Mouse (Mus musculus): ENCODE data around the gene 3110009E18Rik.
A peak's percentile ranks its signal among the peaks of the same experiment; 100 is the strongest.

3110009E18Rik gene

DNA sequence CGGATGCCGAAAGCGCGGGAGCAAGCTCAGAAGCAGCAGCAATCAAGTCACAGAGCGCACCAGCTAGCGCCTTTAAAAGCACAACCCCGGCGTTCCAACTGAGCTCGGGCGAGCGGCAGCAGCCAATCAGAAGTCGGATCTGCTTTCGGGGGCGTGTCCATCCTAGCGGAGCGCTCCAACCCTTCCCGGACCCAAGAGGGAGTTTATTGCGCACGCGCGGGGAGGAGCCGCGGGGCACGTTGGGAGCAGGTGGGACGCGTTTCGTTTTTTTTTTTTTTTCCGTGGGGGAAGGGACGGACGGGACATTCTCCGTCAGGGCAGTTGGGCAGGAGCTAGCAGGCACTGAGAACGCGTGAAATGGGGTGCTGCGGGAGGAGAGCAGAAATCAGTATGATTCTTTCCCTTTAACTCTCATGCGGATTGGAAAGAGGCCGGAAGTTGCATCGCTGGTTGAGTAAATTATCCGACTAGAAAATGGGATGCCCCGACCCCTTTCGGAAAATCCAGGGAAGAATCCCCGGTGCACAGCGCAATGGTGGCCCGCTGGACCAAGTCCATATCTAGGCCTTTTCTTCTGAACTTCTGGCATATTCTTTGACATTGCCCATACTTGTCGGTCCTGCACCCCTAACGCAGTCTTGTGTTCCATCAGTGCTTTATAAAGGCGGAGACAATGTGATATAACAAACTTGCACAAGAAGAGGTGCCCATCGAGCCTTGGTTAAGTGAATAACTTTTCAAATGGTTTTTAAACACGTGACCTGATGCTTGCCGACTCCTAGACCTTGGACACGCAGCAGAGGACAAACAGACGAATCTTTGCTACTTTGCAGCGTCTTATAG lies at the start of gene 3110009E18Rik, which contains the start of gene Dbi:
TSS of gene 3110009E18Rik (plus strand) at position 219 of the 843 bp plus-strand sequence.
TSS of gene Dbi (minus strand) at position 110 of the 843 bp plus-strand sequence.
- DNase-seq (ENCODE audit: low read depth, low spot score): peak; percentile 99

DNA sequence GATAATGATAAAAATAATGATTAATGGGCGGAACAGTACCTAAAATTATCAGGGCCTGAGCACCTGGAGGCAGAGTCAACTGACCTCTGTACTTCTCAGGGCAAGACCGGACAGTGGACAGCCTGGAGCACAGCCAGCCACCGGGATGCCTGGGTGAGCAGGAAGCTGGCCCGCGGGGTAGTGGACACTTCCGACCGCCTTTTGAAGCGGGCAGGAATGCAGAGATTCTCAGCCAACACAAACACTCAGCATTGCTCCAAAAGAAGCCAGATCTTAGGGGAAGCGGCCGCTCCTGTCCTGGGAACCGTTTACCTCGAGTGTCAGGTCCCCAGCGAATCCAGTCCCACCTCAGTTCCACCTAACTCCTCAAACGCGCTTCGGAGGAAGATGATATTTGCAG lies 48.1 kb upstream of the 3110009E18Rik start:
- DNase-seq (ENCODE audit: low read depth, low spot score): no peak

DNA sequence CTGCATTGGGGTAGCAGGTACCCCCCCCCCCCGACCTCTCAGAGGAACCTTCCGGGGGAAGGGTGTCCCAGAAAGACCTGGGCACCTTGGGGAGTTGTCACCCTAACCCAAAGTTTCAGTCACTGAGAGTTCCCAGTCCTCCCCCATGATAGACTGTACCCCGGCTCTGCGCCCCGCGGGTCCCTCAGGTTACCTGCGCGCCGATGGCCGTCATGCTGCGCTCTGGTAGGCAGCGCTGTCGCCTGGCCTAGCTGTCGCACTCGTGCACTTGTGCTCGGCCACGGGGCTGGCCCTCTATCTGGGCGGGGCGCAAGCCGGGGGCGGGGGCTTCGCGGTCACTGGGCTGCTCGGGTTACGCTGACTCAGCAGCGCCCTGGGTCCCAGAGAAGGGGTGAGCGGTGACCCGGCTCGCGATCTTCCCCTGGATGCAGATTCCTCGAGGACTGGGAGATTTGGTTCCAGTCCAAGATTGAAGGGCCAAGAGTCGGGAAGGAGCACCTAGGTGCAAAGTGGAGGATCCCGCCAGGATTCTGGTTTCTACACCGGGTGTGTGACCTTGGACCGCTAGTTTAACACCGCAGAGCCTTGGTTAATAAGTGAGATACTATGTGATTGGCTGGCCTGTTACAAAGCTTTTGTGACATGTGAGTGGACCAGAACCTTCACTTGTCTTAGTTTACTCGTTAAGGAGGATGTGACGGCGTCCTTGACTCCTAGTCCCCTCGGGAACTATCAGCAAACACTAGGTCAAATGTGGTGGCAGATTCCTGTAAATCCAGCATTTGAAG lies 47.3 kb upstream of the 3110009E18Rik start, which contains the start of gene Tmem37:
TSS of gene Tmem37 (minus strand) at position 556 of the 788 bp plus-strand sequence.
- DNase-seq (ENCODE audit: low read depth, low spot score): peak; percentile 54

DNA sequence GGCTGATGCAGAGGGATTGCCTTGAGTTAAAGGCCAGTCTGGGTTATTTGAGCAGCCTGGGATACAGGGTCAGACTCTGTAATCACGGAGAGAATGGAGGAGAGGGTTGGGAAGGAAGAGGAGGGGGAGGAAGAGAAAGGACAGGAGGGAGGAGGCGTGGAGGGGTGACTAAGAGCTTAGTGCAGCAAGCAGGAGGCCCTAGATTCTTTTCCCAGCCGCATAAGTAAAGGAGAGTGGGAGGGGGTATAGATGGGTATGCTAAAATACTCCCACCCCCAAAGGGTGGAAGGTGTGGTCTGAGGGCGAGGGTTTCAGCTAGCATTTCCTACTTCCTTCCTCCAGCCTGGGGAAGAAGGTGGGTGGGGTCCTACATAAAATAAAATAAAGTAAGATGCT lies 46.7 kb upstream of the 3110009E18Rik start:
- DNase-seq (ENCODE audit: low read depth, low spot score): no peak

DNA sequence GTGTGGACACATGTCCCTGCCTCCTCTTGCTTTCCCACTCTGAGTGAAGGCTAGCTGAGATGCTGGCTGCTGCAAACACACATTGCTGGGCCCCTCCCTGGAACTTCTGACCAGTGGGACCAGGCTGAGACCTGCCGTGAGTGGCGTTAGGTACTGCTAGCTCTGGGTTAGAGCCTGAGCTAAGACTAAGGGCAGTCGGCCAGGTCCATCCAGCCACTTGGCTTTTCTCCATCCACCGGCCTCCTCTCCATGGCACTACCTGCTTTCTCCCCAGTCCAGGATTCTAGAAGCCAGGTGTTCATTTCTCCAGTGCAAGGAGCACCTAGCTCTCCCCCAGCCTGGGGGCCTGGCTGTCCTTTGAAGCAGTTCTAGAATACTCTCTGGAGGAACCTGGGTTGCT lies 46.1 kb upstream of the 3110009E18Rik start:
- no peak for DNase-seq (ENCODE audit: low read depth, low spot score)

DNA sequence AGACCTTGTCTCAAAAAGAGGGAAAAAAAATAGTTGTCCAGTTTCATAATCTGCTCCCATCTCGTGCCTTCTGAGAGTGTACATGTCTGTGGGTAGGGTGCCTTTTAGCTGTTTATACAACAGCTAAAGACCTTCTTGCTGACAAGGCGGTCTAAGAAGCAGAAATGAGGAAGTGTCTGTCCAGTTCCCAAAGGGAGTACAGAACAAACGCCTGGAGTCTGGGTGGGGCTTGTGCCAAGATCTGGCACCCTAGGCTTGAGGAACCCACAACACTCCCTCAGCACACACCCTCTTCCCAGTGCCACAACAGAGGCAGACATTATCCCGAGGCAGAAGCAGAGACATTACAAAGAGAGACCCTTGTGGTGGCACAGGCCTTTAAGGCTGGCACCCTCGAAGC lies 45.5 kb upstream of the 3110009E18Rik start:
- peak; percentile 48 for DNase-seq (ENCODE audit: low read depth, low spot score)

DNA sequence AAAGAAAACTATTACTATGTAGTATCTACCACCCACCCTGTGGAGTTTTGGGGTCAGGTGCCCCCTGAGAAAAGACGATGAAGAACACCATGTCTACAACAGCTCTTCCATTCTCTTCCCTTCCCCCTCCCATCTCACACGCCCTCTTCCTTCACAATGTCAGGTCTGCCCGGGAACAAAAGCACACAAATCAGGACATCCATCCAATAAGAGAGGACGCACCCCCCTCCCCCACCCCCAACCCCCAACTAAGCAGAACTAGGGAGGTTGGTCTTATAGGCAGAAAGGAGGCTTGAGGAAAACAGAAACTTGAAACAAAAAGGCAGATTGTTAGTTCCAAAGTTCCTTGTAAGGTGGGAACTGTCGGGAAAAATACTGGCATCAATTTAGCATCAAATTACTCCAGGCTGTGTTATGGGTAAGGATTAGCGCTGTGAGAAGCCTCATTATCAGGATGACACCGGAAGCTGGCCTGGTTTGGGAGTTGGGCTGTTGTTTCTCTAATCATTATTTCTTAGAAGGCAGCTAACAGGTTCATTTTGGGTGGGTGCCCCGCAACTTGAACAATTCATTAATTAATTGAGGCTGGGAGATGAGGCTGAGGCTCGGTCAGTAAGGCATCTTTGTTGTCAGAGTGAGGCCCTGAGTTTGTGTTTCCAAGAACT lies 43.1 kb upstream of the 3110009E18Rik start:
- DNase-seq (ENCODE audit: low read depth, low spot score): no peak

DNA sequence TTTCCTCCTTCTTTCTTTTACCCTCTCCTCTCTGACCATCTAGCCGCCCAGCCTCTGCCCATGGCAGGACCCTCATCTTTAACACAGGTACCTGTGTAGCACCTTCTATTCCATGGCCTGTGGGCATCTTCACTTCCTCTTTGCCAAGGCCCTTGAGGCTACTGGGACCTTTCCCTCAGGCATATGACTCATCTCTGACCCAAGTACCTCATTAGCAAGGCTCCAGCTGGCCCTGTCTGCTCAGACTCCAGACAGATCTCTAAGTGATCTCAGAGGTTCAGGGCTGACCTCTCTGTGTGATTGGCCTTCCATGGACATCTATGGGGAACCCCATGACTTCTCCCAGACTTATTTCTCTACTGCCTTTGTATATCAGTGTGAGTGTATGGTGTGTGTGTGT lies 40.4 kb upstream of the 3110009E18Rik start:
- no peak for DNase-seq (ENCODE audit: low read depth, low spot score)

DNA sequence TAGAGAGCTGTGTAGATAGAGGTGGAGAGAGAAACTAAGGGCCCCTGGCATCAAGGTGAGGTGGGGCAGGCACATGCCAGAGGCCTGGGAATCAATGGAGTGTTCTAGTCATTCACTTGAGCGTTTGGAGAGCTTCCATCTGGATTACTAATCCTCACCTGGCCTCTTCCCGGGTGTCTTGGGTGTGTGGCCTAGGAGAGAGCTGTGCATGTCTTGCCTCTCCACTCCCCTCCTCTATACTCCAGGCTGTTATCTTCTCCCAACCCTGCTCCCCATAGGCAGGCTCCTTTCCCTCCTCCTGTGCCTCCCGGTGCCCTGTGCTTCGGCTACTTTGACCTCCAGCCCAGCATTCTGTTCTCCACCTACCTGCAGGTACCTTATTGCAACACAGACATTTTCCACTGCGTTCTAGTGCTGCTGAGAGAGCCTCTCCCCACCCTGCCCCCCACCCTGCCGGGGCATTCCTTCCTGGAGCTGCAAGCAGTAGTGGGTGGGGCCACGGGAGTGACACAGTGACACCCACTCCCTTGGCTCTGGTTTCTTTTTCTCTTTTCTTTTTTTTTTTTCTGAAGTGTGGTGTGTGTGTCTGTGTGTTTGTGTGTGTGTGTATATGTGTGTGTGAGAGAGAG lies 37.9 kb upstream of the 3110009E18Rik start:
- DNase-seq (ENCODE audit: low read depth, low spot score): no peak

DNA sequence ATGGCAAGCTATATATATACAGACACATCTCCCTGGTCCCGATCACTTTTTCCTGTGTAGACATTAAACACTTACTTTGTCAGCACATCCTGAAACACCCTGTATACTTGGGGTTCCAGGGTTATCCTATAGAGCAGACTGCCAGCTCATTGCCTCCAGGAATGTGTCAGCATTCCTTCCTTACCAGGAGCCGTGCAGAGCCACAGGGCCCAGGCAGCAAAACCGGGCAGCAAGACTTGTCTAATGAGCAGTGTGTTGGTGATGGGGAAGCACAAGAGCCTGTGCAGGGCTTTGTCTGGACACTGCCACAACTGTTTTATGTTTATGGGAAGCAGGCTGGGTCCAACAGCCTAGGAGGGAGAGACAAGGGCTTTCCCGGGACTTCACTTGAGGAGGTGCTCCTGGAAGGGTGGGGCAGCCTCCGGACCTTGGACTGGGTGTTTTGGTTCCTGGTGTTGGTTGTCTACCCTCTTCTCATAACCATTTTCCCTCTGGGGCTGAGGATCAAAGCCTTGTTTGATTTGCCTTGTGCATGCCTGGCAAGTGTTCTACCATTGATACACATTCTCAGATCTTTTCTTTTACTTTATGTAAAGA lies 37.0 kb upstream of the 3110009E18Rik start:
- no peak for DNase-seq (ENCODE audit: low read depth, low spot score)

DNA sequence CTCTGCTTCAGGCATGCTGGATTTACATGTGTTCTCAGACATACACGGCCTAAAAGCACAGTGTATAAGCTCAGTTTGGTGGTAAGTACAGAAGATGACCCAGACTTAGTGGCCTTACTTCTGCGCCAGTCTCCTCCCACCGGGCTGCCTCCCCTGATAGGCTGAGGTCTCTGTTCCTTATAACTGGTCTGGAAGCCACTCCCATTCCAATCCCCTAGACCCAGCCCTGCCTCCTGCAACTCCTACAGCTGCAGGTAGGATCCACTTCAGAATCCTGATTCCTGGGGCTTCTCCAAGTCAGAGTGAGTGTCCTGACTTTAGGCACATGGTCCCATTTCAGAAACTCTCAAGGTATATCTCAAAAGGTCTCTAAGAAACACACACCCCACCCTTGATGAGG lies 35.3 kb upstream of the 3110009E18Rik start:
- DNase-seq (ENCODE audit: low read depth, low spot score): no peak

DNA sequence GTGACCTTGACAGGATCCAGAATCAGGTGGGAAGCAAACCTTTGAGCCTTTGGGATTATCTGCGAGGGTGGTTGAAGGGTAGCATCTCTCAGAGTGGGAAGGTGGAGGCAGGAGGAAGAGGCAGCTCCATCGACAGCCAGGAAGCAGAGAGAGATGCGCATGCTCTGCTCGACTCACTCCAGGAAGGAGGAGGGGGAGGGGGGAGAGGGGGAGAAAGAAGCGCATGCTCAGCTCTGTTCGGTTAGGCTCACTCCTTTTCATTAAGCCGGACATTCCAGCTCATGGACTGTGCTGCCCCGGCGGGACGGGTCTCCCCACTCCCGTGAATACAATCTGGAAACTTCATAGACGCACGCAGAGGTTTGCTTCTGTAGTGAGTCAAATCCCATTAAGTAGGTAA lies 34.3 kb upstream of the 3110009E18Rik start:
- DNase-seq (ENCODE audit: low read depth, low spot score): no peak

DNA sequence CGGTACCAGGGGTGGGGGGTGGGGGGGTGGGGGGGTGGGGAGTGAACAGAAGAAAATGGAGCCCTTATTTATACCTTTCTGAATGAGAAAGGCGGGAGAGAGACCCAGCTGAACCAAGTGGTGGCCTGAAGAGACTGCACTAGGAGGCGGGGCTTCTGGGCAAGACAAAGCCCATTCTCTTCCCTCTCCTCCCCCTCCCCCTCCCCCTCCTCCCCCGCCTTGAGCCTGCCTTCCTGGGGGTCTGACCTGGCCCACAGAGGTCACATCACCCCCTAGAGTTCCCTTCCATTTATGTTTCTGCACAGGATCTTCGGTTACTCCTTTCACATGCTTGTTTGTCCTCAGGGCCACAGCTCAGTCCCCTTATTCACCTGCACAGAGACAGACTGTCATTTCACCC lies 31.8 kb upstream of the 3110009E18Rik start:
- no peak for DNase-seq (ENCODE audit: low read depth, low spot score)

DNA sequence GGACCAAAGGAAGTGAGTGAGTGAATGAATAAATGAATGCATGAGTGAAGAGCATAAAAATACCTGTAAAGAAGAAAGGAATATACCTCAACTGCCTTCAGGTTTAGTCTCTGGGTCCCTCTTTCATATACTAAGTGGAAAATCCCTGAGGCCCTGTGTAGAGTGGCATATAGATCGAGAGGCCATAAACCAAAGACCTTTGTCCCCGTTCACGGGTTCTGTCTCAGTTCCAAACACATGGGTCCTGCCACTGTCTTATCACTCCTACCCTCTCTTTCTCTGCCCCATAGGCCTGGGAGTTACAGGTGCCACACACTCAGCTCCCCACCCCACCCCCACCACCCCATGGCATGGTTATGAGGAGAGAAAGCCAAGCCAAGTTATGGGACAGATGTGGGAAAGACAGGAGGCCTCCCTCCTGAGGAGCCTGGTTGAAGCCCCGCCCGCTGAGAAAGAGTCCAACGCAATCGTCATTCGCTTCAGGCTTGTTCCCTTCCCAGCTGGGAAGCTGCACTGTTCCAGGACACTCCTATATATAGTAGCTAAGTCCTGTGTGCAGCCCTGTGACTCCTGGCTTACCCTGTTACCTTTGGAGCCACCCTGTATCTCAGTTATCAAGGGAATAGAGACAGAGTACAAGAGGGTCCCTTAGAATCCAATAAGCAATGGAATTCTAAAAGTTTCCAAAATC lies 30.0 kb upstream of the 3110009E18Rik start:
- peak; percentile 57 for DNase-seq (ENCODE audit: low read depth, low spot score)

DNA sequence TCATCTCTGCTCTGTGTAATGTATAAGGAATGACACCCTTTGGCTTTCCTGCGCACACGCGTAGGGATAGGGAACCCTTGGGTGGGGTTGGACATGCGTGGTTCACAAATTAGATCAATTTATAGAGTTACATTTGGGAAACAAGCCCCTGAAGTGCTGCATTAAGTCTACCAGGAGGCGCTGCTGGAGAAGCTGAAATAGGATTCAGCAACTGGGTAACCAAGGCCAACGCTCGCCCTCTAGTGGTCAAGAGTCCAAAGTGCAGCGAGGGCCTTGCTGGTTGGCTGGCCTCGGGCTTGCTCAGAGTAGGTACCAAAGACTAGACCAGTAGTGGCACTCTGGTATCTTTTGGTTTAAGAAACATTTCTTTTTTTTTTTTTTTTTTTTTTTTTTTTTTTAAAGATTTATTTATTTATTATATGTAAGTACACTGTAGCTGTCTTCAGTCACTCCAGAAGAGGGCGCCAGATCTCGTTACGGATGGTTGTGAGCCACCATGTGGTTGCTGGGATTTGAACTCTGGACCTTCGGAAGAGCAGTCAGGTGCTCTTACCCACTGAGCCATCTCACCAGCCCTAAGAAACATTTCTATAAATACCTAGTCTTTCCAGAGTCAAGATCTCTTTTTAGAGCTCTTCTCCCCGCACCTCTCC lies 27.4 kb upstream of the 3110009E18Rik start:
- peak; percentile 81 for DNase-seq (ENCODE audit: low read depth, low spot score)

DNA sequence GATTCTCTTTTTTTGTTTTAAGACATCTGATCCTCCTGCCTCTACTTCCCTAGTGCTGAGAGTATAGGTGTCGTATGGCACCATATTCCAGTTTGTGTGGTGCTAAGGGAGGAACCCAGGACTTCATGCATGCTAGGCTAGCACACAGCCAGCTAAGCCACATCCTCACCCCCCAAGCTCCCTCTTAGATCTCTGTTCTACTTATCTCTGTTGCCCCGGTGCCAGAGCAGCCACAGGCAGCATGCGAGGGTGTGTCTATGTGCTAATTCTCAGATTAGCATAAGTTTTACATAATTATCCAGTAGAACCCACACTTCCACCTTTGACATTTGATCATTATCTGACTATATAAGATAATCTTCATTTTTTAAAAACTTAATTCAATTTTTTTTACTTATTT lies 26.1 kb upstream of the 3110009E18Rik start:
- no peak for DNase-seq (ENCODE audit: low read depth, low spot score)

DNA sequence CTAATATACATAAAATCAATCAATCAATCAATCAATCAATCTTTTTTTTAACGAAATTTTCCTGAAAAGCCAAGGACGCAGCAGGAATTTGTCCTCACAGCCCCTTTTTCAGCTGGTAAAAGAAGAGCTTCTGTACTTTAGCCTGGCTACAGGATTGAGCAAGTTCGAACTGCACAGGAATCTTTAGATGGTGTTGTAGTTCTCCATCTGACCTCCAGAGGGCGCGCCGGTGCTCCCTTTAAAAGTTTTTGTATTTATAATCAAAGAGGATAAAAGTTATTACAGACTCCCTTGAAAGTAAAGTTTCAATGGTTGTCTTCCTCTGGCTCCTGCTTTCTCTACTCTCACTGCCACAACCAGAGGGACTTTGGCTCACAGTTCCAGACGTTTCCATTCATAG lies 22.7 kb upstream of the 3110009E18Rik start:
- peak; percentile 46 for DNase-seq (ENCODE audit: low read depth, low spot score)

DNA sequence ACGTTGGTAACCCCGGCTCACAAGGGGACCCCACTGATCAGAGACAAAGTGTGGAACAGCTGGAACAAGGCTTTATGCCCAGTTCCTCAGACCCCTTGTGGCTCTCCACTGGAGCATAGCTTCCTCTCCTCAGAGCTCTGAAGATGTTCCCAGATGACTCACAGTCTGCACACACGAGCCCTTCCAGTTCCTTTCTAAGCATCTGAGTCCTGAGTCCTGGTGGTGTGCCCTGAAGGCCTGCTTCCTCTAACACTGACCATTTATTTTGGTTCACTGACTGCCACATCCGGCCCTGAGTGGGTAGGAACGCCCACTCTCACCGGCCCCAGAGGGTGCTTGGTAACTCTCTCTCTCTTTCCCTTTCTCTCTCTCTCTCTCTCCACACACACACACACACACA lies 21.5 kb upstream of the 3110009E18Rik start:
- DNase-seq (ENCODE audit: low read depth, low spot score): peak; percentile 36

DNA sequence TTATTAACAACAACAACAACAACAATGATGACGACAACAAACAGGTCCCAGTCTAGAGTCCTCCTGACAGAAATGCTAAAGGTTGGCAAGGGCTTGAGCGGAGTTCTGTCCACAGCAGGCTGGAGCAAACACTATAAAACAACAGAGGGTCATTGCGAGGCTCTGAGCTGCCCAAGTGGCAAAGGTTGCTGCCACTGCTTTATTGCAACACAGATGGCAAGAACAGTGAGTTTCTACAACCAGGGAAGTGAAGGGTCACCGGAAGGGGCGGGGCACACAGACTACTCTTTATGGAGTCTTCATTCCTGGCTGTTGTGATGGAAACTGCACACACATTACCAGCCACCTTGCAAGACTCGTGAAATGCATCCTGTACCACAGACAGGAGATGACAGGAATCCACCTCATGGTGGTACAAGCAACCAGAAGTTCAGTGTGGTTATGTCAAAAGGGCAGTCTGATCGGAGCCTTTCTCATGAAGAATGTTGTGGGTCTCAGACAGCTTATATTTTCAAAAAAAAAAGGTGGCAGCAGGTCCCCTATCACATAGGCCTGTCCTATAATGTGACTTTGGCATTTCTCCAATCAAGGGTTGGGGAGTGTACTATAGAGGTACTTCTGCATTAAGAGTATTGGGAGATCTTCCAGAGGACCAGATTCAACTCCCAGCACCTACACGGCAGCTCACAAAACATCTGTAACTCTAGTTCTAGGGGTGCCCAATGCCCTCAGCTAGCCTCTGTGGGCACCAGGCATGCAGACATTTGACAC lies 20.3 kb upstream of the 3110009E18Rik start:
- DNase-seq (ENCODE audit: low read depth, low spot score): no peak

Measured in skeletal muscle tissue, adult 2 months (tissue).